Mouse (Mus musculus) CH12.LX (cell line): ENCODE measurements at regions not wholly inside any gene's neighbourhood (a gene's known extent, or its start where the extent isn't known, plus 50 kb on each side); places are given as distances from the start of the nearest gene placed in this dataset.

Source experiments
- CTCF ChIP-seq, 2 experiments: IDR thresholded peaks in 1 of 2; conservative IDR thresholded peaks in 1 of 2; 2 replicates each; pipeline ENCODE4 v1.5.1; 2011 to 2012; ENCODE audit warnings: low read depth in 2 of 2, low read length in 2 of 2, improper control_type of control experiment in 1 of 2, inconsistent platforms in 1 of 2, mild to moderate bottlenecking in 1 of 2, moderate library complexity in 1 of 2
- HCFC1 ChIP-seq: IDR thresholded peaks from 2 replicates; pipeline ENCODE4 v1.6.1; 2012; ENCODE audit warnings: low read depth, mild to moderate bottlenecking, inconsistent platforms, low read length, improper control_type of control experiment
- NRF1 ChIP-seq: IDR thresholded peaks from 2 replicates; pipeline ENCODE4 v1.6.1; 2014; ENCODE audit warnings: low read depth, mild to moderate bottlenecking, inconsistent platforms, low read length, improper control_type of control experiment, moderate library complexity
- POLR2A ChIP-seq: IDR thresholded peaks from 2 replicates; pipeline ENCODE4 v1.6.1; 2011; ENCODE audit warnings: low read depth, mild to moderate bottlenecking, improper control_type of control experiment, low read length
- POLR2AphosphoS2 ChIP-seq: IDR thresholded peaks from 2 replicates; pipeline ENCODE4 v1.6.1; 2011; ENCODE audit warnings: low read depth, low read length, improper control_type of control experiment

- no peak for TF ChIP-seq NRF1
- no peak for TF ChIP-seq POLR2AphosphoS2
- TF ChIP-seq HCFC1, result no peak
- no peak for TF ChIP-seq POLR2A
- TF ChIP-seq CTCF (conservative IDR thresholded peaks at IDR 0.05 in 1 of 2, IDR thresholded peaks at IDR 0.05 in 1 of 2; ENCODE audit: low read depth in 2 of 2, low read length in 2 of 2), result no peak
These were observed 93.6 kb upstream of the Csf3r start for GRCm38 (mm10) chr4:125930764-125931163.
